ENCODE assay signal across 25 mouse cellular contexts in genomic region chr9:14520971-14521670, GRCm38 (mm10). TPM values are rescaled to one million over a fixed set of nuclear protein-coding genes. Genes with fewer than 3 reads are reported as not detected.
DNase-seq lines count a peak whose midpoint lies in the region; ATAC-seq and TF ChIP-seq lines count a peak whose summit lies in the region.
"Had no signal": no experiment of that assay in that cellular context is flagged by ENCODE, and none has a peak within 500 bp of the region (broad histone marks: within the 10 kb centered on the region; RNA-seq: fewer than 3 reads in every experiment).

No protein-coding gene starts in this region.

- no peaks in the 10 kb centered on the region for H3K9me3 ChIP-seq in embryonic facial prominence, embryonic 11.5 days (replicated peaks; ENCODE audit: control insufficient read depth, low read length)
- no peaks in the 10 kb centered on the region for H3K9me3 ChIP-seq in embryonic facial prominence, embryonic 10.5 days
- no peaks in the 10 kb centered on the region for H3K9me3 ChIP-seq in midbrain, embryonic 11.5 days (ENCODE audit: control insufficient read depth, low read length)
- H3K9me3 ChIP-seq in heart, embryonic 10.5 days = no peaks in the 10 kb centered on the region
- H3K9me3 ChIP-seq: embryonic facial prominence, embryonic 15.5 days; forebrain, embryonic 10.5 days; heart, embryonic 15.5 days; liver, embryonic 12.5 days; midbrain, embryonic 12.5 days; neural tube, embryonic 13.5 days had no signal

- no peaks in the 10 kb centered on the region for H3K4me1 ChIP-seq in embryonic facial prominence, embryonic 11.5 days (ENCODE audit: control insufficient read depth, insufficient read depth, low read length)
- H3K4me1 ChIP-seq in embryonic facial prominence, embryonic 10.5 days = peaks cover 21% of the 10 kb centered on the region
- H3K4me1 ChIP-seq in midbrain, embryonic 11.5 days (ENCODE audit: control insufficient read depth, insufficient read depth, low read length) = no peaks in the 10 kb centered on the region
- no peaks in the 10 kb centered on the region for H3K4me1 ChIP-seq in thymus, adult 2 months (replicated peaks; ENCODE audit: control insufficient read depth, insufficient read depth, low read length)
- H3K4me1 ChIP-seq in heart, embryonic 10.5 days = peaks cover 23% of the 10 kb centered on the region; the same call in 1 of the 2 replicates
- H3K4me1 ChIP-seq: embryonic facial prominence, embryonic 15.5 days; forebrain, embryonic 10.5 days; liver, embryonic 12.5 days; midbrain, embryonic 12.5 days; neural tube, embryonic 13.5 days had no signal

- TF ChIP-seq POLR2A in thymus, adult 2 months (IDR thresholded peaks at IDR 0.05; ENCODE audit: control insufficient read depth, extremely low read depth, insufficient read depth, low read length, poor library complexity) = no peak

- H3K27me3 ChIP-seq in embryonic facial prominence, embryonic 11.5 days (ENCODE audit: control insufficient read depth, insufficient read depth, low read length) = no peaks in the 10 kb centered on the region
- no peaks in the 10 kb centered on the region for H3K27me3 ChIP-seq in embryonic facial prominence, embryonic 10.5 days (replicated peaks; ENCODE audit: low read depth, poor library complexity, severe bottlenecking)
- no peaks in the 10 kb centered on the region for H3K27me3 ChIP-seq in midbrain, embryonic 11.5 days (ENCODE audit: control insufficient read depth, insufficient read depth, low read length)
- no peaks in the 10 kb centered on the region for H3K27me3 ChIP-seq in thymus, adult 2 months (ENCODE audit: control insufficient read depth, insufficient read depth, low read length)
- no peaks in the 10 kb centered on the region for H3K27me3 ChIP-seq in heart, embryonic 10.5 days (ENCODE audit: insufficient read depth, poor library complexity, severe bottlenecking)
- H3K27me3 ChIP-seq: embryonic facial prominence, embryonic 15.5 days; heart, embryonic 15.5 days; liver, embryonic 12.5 days; midbrain, embryonic 12.5 days; neural tube, embryonic 13.5 days had no signal

- H3K9ac ChIP-seq in embryonic facial prominence, embryonic 11.5 days (replicated peaks; ENCODE audit: low read length) = no peak overlapping the region
- H3K9ac ChIP-seq in midbrain, embryonic 11.5 days (ENCODE audit: low read length) = no peak overlapping the region
- H3K9ac ChIP-seq: embryonic facial prominence, embryonic 15.5 days; heart, embryonic 15.5 days; liver, embryonic 12.5 days; midbrain, embryonic 12.5 days; neural tube, embryonic 13.5 days had no signal

- ATAC-seq in embryonic facial prominence, embryonic 11.5 days (replicated peaks; ENCODE audit: insufficient number of reproducible peaks, low FRiP score, low TSS enrichment, low read depth) = no peak
- ATAC-seq in common myeloid progenitor, adult 5-6 weeks (replicated peaks; ENCODE audit: low read depth, poor library complexity, severe bottlenecking) = peak; percentile 64
- ATAC-seq in midbrain, embryonic 11.5 days (ENCODE audit: low FRiP score) = no peak
- ATAC-seq: liver, embryonic 12.5 days had no signal

- peak; percentile 25 for DNase-seq in embryonic facial prominence, embryonic 11.5 days (ENCODE audit: low spot score)
- DNase-seq in embryonic facial prominence, embryonic 10.5 days (ENCODE audit: low spot score) = no peak
- peak; percentile 78 for DNase-seq in 3T3-L1 (ENCODE audit: low read depth, low spot score)
- DNase-seq in lung, postnatal 25 days (ENCODE audit: low spot score) = peak; percentile 19
- no peak for DNase-seq in midbrain, embryonic 11.5 days (ENCODE audit: low spot score, missing footprints)
- DNase-seq in thymus, adult 2 months = no peak
- DNase-seq in heart, embryonic 10.5 days (ENCODE audit: low spot score) = no peak
- DNase-seq: adrenal gland, adult 8-10 months; cerebellum, adult 9-11 months; heart, adult 18-20 months; heart, postnatal 4 days; kidney, adult 11 months; kidney, postnatal 36 days; right cerebral cortex, adult 18-20 months; thymus, postnatal 25 days had no signal

- H3K36me3 ChIP-seq in embryonic facial prominence, embryonic 11.5 days (replicated peaks; ENCODE audit: control insufficient read depth, insufficient read depth, low read depth, low read length) = no peaks in the 10 kb centered on the region
- H3K36me3 ChIP-seq in embryonic facial prominence, embryonic 10.5 days (replicated peaks) = no peaks in the 10 kb centered on the region
- no peaks in the 10 kb centered on the region for H3K36me3 ChIP-seq in midbrain, embryonic 11.5 days (ENCODE audit: control insufficient read depth, insufficient read depth, low read length)
- no peaks in the 10 kb centered on the region for H3K36me3 ChIP-seq in thymus, adult 2 months (ENCODE audit: control insufficient read depth, insufficient read depth, low read length)
- H3K36me3 ChIP-seq in heart, embryonic 10.5 days = no peaks in the 10 kb centered on the region
- H3K36me3 ChIP-seq: embryonic facial prominence, embryonic 15.5 days; forebrain, embryonic 10.5 days; heart, embryonic 15.5 days; liver, embryonic 12.5 days; midbrain, embryonic 12.5 days; neural tube, embryonic 13.5 days had no signal

- WGBS in embryonic facial prominence, embryonic 11.5 days = 34% methylated on average over 3 of the region's 3 CpGs
- WGBS in embryonic facial prominence, embryonic 10.5 days = 51% methylated on average over 3 of the region's 3 CpGs
- 76% methylated on average over 3 of the region's 3 CpGs for WGBS in midbrain, embryonic 11.5 days
- WGBS in thymus, adult 2 months = 52% methylated on average over 3 of the region's 3 CpGs
- WGBS in heart, embryonic 10.5 days = 50% methylated on average over 3 of the region's 3 CpGs

- H3K27ac ChIP-seq in embryonic facial prominence, embryonic 11.5 days (replicated peaks; ENCODE audit: low read depth, low read length) = no peak overlapping the region
- H3K27ac ChIP-seq in embryonic facial prominence, embryonic 10.5 days (replicated peaks) = no peak overlapping the region
- no peak overlapping the region for H3K27ac ChIP-seq in midbrain, embryonic 11.5 days (ENCODE audit: low read depth, low read length)
- H3K27ac ChIP-seq in thymus, adult 2 months (ENCODE audit: control insufficient read depth, insufficient read depth, low read length) = no peak overlapping the region
- H3K27ac ChIP-seq in heart, embryonic 10.5 days = no peak overlapping the region
- H3K27ac ChIP-seq: embryonic facial prominence, embryonic 15.5 days; forebrain, embryonic 10.5 days; heart, embryonic 15.5 days; liver, embryonic 12.5 days; midbrain, embryonic 12.5 days; neural tube, embryonic 13.5 days had no signal

- H3K4me3 ChIP-seq in embryonic facial prominence, embryonic 11.5 days (ENCODE audit: low read depth, low read length) = no peak overlapping the region
- H3K4me3 ChIP-seq in embryonic facial prominence, embryonic 10.5 days = no peak overlapping the region
- no peak overlapping the region for H3K4me3 ChIP-seq in midbrain, embryonic 11.5 days (ENCODE audit: low read depth, low read length)
- no peak overlapping the region for H3K4me3 ChIP-seq in thymus, adult 2 months (ENCODE audit: control insufficient read depth, insufficient read depth, low read length)
- no peak overlapping the region for H3K4me3 ChIP-seq in heart, embryonic 10.5 days
- H3K4me3 ChIP-seq: embryonic facial prominence, embryonic 15.5 days; forebrain, embryonic 10.5 days; heart, embryonic 15.5 days; liver, embryonic 12.5 days; midbrain, embryonic 12.5 days; neural tube, embryonic 13.5 days had no signal

- H3K4me2 ChIP-seq in embryonic facial prominence, embryonic 11.5 days (ENCODE audit: low read depth, low read length) = no peak overlapping the region
- H3K4me2 ChIP-seq in midbrain, embryonic 11.5 days = no peak overlapping the region
- H3K4me2 ChIP-seq: embryonic facial prominence, embryonic 15.5 days; heart, embryonic 15.5 days; liver, embryonic 12.5 days; midbrain, embryonic 12.5 days; neural tube, embryonic 13.5 days had no signal

- TF ChIP-seq CTCF in thymus, adult 2 months (IDR thresholded peaks at IDR 0.05; ENCODE audit: borderline replicate concordance, control insufficient read depth, extremely low read depth, insufficient read depth, low read length, poor library complexity) = no peak

RNA-seq across cellular contexts. Expression of gene Cwc15, which starts 20.7 kb away (rescaled TPM):
- polyA plus RNA-seq in embryonic facial prominence, embryonic 11.5 days (2014; fragmentation: Nextera tagmentation; extraction: Ambion mirVana) = 210 and 233 TPM in 2 replicates
- 174 and 178 TPM in 2 replicates for polyA plus RNA-seq in embryonic facial prominence, embryonic 10.5 days (2016; fragmentation: Nextera tagmentation; extraction: Ambion mirVana)
- total RNA-seq in common myeloid progenitor, adult 5-6 weeks (2017) = 260 and 293 TPM in 2 replicates
- polyA plus RNA-seq in midbrain, embryonic 11.5 days (2014; fragmentation: Nextera tagmentation; extraction: Ambion mirVana) = 216 and 239 TPM in 2 replicates
- polyA plus RNA-seq in thymus, adult 2 months (2012; rRNA removed) = 12.3 and 12.6 TPM in 2 replicates
- polyA plus RNA-seq in heart, embryonic 10.5 days (2016; fragmentation: Nextera tagmentation; extraction: Ambion mirVana) = 134 and 161 TPM in 2 replicates

RNA-seq across cellular contexts. Expression of gene Kdm4d, which starts 20.8 kb away (rescaled TPM):
- polyA plus RNA-seq in embryonic facial prominence, embryonic 11.5 days (2014; fragmentation: Nextera tagmentation; extraction: Ambion mirVana) = 0.07 TPM in 1 of 2 replicates, not detected in the other
- polyA plus RNA-seq in embryonic facial prominence, embryonic 10.5 days (2016; fragmentation: Nextera tagmentation; extraction: Ambion mirVana) = 0.19 and 0.46 TPM in 2 replicates
- total RNA-seq in common myeloid progenitor, adult 5-6 weeks (2017) = 0.69 TPM in 1 of 2 replicates, not detected in the other
- polyA plus RNA-seq in midbrain, embryonic 11.5 days (2014; fragmentation: Nextera tagmentation; extraction: Ambion mirVana) = 0.07 TPM in 2 replicates
- 0.22 and 0.26 TPM in 2 replicates for polyA plus RNA-seq in thymus, adult 2 months (2012; rRNA removed)
- polyA plus RNA-seq in heart, embryonic 10.5 days (2016; fragmentation: Nextera tagmentation; extraction: Ambion mirVana) = 0.06 TPM in 1 of 2 replicates, not detected in the other
- total RNA-seq: gastrocnemius, adult 18-20 months; heart, adult 18-20 months had no signal
- polyA plus RNA-seq: limb, embryonic 11.5 days; small intestine, adult 2 months had no signal

Comparison
In these comparisons a context has a peak if more than half of its experiments do, and no peak if none do; other contexts are left out.
1. DNase-seq: peak in embryonic facial prominence, embryonic 11.5 days (single experiment), 3T3-L1 (single experiment) and lung, postnatal 25 days (single experiment); none in embryonic facial prominence, embryonic 10.5 days (single experiment), midbrain, embryonic 11.5 days (single experiment), thymus, adult 2 months (single experiment) and heart, embryonic 10.5 days (single experiment).